Mouse (Mus musculus) right cerebral cortex, adult 2 months (tissue): ENCODE measurements around the gene Rgs19.

Experiments used
- DNase-seq, 2 experiments: peaks; one replicate each; pipeline ENCODE4 v3.0.0; 2021 to 2022; ENCODE audit warnings: low spot score in 2 of 2

Rgs19 gene

GRCm38 (mm10) chr2:181653523-181653922 is 40.3 kb downstream of the Rgs19 start:
- no peak for DNase-seq

- DNase-seq = no peak
These were observed 40.7 kb downstream of the Rgs19 start for GRCm38 (mm10) chr2:181653065-181653464.

- no peak for DNase-seq
These were observed 44.9 kb downstream of the Rgs19 start for GRCm38 (mm10) chr2:181648926-181649325.

GRCm38 (mm10) chr2:181646626-181647472 is 46.9 kb downstream of the Rgs19 start:
- DNase-seq = no peak

DNA sequence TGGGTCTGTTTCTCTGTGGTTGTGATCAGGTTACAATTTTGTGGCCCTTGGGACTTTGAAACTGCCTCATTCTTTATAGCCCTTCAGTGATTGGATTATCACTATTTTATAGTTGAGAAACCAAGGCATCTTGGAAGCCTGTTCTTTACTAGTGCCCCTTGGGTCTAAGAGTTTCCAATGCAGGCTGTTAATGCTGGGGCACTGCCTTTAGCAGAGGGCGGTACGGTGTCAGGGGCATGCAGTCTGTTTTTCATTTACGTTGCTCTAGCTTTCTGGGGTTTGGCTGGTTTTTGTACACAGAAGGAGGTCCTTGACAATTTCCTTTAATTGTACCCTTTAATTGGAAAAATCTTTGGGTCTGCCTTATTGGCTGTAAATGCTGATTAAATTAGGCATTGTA is 48.1 kb downstream of the Rgs19 start:
- DNase-seq = no peak

DNA sequence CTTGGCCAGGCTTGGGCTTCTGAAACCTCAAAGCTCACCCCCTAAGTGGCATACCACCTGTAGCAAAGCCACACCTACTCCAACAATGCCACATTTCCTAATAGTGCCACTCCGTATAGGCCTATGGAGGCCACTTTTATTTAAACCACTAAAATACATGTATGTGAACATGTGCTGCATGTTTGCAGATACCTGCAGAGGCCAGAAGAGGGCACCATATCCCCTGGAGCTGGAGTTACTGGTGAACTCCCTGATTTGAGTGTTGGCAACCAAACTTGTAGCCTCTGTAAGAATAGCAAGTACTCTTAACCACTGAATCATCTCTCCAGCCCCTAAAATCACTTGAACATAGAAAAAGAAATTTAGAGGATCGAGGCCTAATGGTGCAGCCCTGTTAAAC is 49.4 kb downstream of the Rgs19 start:
- DNase-seq = peak; percentile 28 to 35
